Mouse (Mus musculus) layer of hippocampus, adult 2 months (tissue): ENCODE measurements around the gene Srrm4. TPM values are rescaled to one million over a fixed set of nuclear protein-coding genes. Genes with fewer than 3 reads are reported as not detected.

ENCODE experiments used
- DNase-seq, 2 experiments: peaks; one replicate each; pipeline ENCODE4 v3.0.0; 2022; ENCODE audit warnings: low spot score in 2 of 2
- H3K27ac ChIP-seq: fragments of 200-600 bp; 2 replicates; pipeline ENCODE4 v1.8.1; 2022
- H3K4me3 ChIP-seq: fragments of 200-600 bp; 2 replicates; pipeline ENCODE4 v1.8.1; 2022; ENCODE audit warnings: mild to moderate bottlenecking
- CTCF ChIP-seq: fragments of 200-600 bp; conservative IDR thresholded peaks from 2 replicates; pipeline ENCODE4 v1.8.1; 2022; ENCODE audit warnings: antibody characterized with exemption, mild to moderate bottlenecking, moderate library complexity
- total RNA-seq, 2 experiments: library from RNA; stranded (reverse); gene quantifications; 2 replicates each; pipeline ENCODE4 v1.2.3; 2021

The Srrm4 gene
- total RNA-seq, 2 experiments from 2014 or later, result 29.4 to 29.9 TPM

DNA sequence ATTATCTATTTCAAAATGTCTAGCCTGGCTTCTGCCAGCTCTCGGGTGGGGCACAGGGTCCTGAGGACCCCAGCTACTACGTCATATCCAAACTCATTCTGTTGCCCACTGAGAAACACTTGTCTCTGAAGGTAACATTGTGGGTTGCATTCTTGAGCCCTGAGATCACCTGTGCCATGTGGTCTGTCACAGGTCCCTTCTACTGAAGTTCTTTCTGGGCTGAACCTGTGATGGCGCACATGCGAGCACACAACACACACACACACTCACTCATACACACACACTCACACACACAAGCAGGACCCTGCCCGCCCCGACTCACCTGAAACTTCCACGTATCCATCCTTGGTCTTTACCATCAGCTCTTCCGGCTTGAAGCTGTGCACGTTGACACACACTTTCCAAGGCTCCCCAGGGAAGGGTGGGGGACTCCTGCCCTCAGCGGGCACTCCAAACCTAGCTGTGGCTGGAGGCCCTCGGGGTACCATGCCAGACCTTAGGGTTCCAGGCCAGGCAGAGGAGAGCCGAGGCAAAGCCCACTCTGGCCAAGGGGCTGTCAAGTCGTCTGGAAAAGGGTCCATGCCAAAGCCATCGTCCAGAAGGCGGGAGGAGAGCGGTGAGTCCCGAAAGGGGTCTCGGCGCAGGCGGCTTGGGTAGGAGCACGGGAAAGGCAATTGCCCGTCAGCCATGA, 169.7 kb downstream of the Srrm4 start:
- H3K4me3 ChIP-seq, result peak overlapping the region; percentile 40
- H3K27ac ChIP-seq, result peak overlapping the region; percentile 71

DNA sequence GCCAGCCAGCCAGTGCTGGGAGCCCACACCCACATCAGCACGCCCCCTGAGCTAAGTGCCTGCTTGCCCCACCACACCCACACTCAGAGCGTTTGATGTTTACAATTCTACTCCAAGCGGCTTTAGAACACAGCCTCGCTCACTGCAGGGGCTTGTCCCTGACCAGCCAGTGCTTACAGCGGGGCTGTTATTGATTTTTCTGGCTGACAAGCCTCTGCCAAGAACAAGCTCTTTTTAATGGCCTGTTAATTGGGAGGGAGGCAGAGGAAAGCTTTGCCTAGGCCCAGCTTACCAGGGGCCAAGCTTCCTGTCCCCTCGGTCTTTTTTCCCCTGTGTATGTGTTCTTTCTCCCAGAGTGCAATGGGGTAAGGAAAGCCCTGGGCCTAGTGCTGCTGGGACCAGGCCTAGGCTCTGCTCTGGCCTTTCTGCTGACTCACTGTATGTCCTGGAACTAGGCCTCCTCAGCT, 170.8 kb downstream of the Srrm4 start:
- no peak for TF ChIP-seq CTCF
- Histone ChIP-seq H3K4me3 (no peak overlapping the region; the same call in 1 of the 2 replicates), H3K27ac (peak overlapping the region; percentile 73; the same call in 1 of the 2 replicates)
- peak in 1 of 2 experiments; percentile 49 for DNase-seq

More for the DNA sequence above, 169.7 kb downstream of the Srrm4 start:
- TF ChIP-seq CTCF, result no peak
- DNase-seq, result no peak

DNA sequence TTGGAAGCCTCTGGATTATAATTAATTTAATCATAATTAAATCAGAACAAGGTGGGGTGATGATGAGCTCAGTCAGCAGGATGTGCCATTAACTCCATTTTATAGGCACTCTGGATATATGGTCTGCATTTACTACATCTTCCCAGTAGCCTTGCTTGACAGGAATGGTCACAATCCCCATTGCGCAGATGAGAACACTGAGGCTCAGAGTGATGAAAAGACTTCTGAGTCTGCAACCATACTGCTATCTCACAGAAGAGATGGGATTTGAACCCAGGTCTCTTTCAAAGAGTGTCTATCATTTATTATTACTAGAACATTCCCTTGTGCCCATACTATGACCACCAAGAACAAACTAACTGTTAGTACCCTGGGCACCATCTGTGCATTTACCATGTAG, 171.4 kb downstream of the Srrm4 start:
- Histone ChIP-seq H3K27ac (peak overlapping the region; percentile 73; the same call in 1 of the 2 replicates), H3K4me3 (no peak overlapping the region)
- no peak for TF ChIP-seq CTCF
- no peak for DNase-seq

DNA sequence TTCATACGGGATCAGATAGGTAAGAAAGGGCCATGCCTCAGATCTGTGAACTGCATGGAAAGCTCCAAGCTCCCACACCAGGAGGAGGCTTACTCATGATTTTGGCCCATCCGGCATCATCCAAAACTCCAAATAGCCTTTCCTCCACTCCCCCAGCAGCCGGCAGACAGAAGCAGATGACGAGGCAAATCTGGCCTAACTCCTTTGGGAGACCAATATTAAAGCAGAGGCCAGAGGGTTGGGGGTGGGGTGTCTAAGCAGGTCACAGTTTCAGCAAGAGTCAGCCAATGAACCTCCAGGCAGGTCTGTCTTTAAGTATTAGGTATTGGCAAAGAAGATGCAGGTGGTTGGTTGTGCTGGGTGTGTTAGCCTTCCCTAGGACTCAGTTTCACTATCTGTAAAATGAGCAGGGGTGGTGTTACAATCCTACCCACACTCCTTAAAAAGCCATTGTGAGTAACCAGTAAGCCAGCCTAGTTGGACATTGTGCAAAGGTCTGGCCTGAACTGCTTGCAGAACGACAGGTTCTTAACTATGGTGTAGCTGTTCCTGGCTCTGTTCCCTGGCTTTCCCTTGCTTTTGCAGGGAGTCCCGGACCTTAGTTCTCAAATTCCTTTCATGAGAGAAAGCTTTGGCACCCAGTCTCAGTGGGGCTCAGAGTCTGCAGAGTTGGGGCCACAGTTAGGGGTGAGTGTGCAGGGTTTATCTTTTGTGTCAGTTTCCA, 172.1 kb downstream of the Srrm4 start:
- H3K4me3 ChIP-seq, result no peak overlapping the region
- no peak for DNase-seq
- H3K27ac ChIP-seq, result no peak overlapping the region; the same call in 1 of the 2 replicates
- TF ChIP-seq CTCF, result no peak

DNA sequence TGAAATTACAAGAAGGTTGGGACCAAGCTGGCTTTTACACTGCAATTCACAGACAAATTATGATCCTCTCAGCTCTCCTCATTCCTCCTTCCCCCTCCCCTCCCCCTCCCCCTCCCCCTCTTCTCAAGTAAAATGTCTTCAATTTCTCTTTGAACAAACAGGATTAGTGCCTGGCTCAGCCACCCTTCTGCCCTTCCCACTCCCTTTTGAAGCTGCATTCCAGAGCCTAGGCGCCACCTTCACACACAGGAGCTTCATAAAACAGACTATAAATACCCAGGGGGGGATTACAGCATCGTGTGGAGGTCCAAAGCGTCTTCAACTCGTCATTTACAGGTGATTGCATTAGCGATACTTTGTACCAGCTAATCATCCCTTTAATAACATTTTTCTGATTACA, 175.4 kb downstream of the Srrm4 start:
- no peak for DNase-seq
- no peak for TF ChIP-seq CTCF
- H3K27ac ChIP-seq, result no peak overlapping the region
- no peak overlapping the region for H3K4me3 ChIP-seq

DNA sequence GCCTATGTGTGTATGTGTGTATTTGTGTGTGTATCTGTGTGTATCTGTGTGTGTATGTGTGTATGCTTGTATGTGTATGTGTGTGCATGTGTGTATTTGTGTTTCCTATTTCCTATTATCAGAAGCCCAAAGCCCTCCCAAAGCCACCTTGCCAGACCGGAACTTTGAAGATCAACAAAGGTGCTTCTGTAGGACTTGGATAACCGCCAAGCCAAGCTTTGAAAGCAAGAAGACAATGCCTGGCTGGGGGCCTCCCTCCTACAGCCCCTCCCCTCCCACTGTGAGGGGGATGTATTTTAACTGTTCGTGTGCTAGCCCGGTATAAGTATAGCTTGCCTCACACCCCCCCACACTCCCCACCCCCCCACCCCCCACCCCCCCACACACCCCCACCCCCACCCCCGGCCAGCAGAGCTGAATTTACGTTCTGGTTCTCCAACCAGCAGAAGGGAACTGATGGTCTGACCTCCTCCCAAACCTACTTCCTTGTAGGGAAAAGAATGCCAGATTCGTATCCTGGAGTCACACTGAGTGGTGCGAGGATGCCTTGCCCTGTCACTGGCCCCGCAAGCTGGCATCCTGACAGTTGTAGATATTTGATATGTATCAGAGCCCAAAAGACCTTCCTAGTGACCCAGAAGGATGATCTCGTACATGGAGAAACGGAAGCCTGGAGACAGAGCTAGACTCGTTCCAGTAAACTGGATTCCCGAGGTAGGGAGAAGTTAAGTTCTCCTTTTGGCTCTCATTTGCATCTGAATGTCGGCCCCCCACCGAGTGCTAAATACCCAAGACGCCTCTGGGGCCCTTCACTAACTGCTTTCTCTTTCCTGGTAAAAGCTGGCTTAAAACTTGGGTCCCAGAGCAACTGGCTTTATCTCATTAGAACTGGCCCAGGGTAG, 181.7 kb downstream of the Srrm4 start:
- TF ChIP-seq CTCF, result no peak
- no peak overlapping the region for H3K27ac ChIP-seq
- no peak for DNase-seq
- H3K4me3 ChIP-seq, result no peak overlapping the region

DNA sequence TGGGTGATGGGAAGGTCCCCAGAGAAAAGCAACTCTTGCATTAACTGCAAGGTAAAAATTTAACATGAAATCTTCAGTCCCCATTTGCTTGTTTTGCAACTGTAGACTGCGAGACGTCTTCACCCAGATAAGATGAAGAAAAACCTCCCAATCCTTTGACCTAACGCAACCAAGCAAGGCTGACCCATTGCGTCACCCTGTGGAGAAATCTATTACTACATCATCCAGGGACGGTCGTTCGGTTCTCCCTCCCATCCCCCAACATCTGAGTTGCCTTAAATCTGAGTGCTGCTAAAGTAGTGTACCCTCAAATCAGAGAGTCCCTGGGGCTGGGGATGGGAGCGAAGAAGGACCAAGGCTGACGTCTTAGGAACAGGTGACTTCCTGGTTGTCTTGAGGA, 182.7 kb downstream of the Srrm4 start:
- Histone ChIP-seq H3K4me3 (no peak overlapping the region), H3K27ac (no peak overlapping the region)
- peak; percentile 46 for TF ChIP-seq CTCF
- no peak for DNase-seq

DNA sequence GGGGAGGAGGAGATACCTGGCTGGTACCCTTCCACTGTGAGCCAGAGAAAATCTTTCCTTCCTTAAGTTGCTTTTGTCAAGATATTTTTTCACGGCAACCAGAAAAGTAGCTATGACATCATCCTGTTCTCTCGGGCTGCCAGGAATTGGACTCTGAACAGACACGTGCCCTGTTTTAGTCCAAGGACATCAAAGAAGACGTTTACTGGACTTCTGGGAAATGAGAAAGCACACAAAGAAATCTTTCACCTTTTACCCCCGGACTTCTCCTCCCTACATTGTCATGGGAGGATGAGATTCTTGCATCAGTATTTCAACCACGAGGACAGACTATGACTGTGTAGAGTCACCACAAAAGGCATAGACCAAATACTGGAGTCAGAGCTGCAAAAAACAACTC, 183.7 kb downstream of the Srrm4 start:
- no peak for TF ChIP-seq CTCF
- Histone ChIP-seq H3K4me3 (no peak overlapping the region), H3K27ac (0 out of 2 replicates have a peak overlapping the region, but pooled peaks have one; percentile 14)
- DNase-seq, result no peak

DNA sequence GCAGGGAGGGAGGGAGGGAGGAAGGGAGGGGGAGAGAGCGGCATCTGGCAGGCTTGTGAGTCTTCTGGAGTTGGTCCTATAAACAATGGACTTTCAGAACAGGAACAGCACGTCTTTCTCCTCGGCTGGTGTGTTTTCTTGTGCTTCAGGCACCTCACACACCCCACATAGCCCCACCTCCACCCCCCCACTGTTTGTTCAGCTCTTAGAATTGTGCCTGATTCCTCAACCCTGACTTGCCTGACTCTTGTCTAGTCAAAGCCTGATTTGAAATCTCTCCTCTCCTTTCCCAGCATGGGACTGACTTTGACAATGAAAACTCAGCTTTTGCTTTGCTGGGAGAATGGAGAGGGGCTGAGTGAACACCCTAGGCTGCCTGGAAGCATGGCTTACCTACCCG, 184.3 kb downstream of the Srrm4 start:
- no peak for TF ChIP-seq CTCF
- H3K27ac ChIP-seq, result no peak overlapping the region
- no peak for DNase-seq
- no peak overlapping the region for H3K4me3 ChIP-seq

DNA sequence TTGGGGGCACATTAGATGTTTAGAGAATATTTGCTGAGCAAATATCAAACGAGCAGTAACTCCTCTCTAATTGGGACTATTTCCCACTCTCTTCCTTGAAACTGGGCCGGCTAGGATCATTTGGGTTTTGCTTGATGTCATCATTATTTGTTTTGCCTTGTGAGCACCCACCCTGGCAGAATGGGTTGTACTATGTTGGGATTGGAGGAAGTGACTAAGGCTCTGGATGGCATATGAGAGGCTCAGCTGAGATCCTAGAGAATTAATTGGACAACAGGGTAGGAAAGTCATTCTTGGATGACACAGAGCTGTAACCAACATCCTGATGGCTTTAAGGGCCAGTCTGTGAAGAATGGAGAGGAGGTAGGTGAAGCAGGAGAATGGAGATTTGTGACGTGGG, 185.1 kb downstream of the Srrm4 start:
- no peak for TF ChIP-seq CTCF
- Histone ChIP-seq H3K4me3 (no peak overlapping the region), H3K27ac (no peak overlapping the region)
- no peak for DNase-seq

DNA sequence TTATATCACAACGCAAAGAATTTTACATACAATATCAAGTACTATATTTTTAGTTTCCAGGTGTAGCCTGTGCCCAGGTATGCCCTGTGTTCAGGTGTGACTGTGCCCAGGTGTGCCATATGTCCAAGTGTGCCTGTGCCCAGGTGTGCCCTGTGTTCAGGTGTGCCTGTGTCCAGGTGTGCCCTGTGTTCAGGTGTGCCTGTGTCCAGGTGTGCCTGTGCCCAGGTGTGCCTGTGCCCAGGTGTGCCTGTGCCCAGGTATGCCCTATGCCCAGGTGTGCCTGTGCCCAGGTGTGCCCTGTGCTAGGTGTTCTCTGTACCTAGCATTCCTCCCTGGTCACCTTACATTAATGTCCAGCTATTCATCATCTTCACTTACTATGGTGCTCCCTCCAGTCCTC, 185.7 kb downstream of the Srrm4 start:
- no peak overlapping the region for H3K27ac ChIP-seq
- no peak overlapping the region for H3K4me3 ChIP-seq
- TF ChIP-seq CTCF, result no peak
- no peak for DNase-seq

DNA sequence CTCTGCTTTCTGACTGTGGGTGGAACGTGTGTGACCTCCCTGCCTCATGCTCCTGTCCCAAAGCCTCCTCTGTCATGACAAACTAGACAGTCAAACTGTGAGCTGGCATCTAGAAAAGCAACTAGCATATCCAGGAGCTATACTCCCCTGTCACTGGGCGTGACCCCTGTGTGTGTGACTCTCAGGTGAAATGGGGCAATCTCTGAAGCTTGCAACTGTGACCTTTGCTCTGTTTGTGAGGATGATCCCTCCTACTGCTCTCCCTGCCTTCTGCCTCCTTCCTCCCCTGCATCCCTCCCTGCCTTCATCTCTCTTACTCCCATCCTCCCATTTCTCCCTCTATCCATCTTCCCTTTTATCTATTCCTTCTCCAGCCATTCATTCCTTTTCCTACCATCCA, 187.6 kb downstream of the Srrm4 start:
- DNase-seq, result no peak
- TF ChIP-seq CTCF, result no peak

DNA sequence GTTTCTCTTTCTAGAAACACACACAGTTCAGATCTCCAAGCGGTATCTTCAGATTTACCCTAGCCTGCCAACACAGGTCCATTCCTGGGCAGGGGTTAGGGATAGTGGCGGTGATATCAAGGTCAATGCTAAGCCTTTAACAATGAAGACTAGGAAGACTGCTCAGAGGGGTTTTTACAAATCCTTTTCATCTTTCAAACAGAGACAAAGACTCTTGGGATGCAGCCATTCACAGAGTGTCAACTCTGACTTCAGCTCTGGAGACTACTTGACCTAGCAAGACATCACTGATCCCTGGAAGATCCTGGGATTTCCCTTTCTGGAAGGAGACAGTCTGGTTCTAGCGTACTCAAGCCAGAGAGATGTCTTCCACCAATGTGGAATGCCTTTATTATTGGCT, 190.8 kb downstream of the Srrm4 start:
- Histone ChIP-seq H3K4me3 (no peak overlapping the region), H3K27ac (no peak overlapping the region)
- TF ChIP-seq CTCF, result no peak
- DNase-seq, result no peak

More for the DNA sequence above, 187.6 kb downstream of the Srrm4 start:
- no peak overlapping the region for H3K4me3 ChIP-seq
- H3K27ac ChIP-seq, result no peak overlapping the region
